Mouse (Mus musculus): ENCODE measurements around the gene Lrrc38.
A peak's percentile ranks its signal among the peaks of the same experiment; 100 is the strongest.

The Lrrc38 gene

GRCm38 (mm10) chr4:143350047-143351015 is 774 bp downstream of the Lrrc38 start:
- no peak for DNase-seq (ENCODE audit: low spot score)

GRCm38 (mm10) chr4:143352301-143352700 is 2.7 kb downstream of the Lrrc38 start:
- no peak for DNase-seq (ENCODE audit: low spot score)

- no peak for DNase-seq (ENCODE audit: low spot score)
Measured at GRCm38 (mm10) chr4:143361520-143361919, 12.0 kb downstream of the Lrrc38 start.

DNA sequence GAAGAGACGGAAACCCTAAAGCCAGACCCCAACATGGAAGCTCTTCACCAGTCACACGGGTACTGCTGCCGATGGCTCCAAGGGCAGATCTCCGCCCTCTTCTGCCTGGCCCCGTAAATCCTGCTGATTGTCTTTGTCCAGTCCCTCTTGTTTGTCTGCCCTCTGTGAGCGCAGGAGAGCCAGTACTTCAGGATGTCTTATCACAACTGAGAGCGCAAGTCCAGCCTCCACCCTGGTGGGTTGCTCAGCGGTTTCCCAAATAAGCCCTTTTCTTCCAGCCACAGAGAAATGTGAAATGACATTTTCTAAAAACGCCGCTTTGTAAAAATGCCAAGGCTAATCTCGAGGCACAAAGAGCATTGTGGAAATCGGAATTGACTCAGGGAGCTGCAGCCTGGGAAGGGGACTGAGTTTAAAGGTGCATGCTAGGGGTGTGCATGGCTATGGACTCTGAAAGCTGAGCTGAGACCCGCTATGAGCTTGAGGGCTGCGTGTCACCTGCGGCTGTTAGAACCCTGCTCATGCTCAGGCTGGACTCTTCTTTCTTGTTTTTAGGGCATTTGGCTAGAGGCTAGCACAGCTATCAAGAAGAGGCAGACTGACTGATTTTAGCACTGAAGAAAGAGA is 17.0 kb downstream of the Lrrc38 start:
- no peak for DNase-seq (ENCODE audit: low spot score)

DNA sequence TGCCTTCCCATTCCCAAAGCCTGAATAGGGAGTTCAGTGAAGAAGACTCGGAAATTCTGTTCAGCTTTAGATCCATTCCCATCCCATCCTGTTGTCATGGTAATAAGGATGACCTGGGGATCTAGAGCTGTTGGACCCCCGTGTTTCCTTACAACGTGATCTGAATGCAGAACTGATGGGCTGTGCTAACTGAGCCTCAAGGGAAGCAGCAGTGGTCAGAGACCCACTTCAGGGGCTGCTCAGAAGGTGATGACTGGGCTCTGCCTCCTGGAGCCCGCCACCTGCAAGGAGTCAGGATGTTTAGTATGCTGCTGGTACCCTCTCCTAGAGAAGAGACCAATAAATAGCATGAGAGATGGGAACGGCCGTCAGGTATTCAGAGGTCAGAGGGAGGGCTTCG is 29.9 kb downstream of the Lrrc38 start:
- no peak for DNase-seq (ENCODE audit: low spot score)

DNA sequence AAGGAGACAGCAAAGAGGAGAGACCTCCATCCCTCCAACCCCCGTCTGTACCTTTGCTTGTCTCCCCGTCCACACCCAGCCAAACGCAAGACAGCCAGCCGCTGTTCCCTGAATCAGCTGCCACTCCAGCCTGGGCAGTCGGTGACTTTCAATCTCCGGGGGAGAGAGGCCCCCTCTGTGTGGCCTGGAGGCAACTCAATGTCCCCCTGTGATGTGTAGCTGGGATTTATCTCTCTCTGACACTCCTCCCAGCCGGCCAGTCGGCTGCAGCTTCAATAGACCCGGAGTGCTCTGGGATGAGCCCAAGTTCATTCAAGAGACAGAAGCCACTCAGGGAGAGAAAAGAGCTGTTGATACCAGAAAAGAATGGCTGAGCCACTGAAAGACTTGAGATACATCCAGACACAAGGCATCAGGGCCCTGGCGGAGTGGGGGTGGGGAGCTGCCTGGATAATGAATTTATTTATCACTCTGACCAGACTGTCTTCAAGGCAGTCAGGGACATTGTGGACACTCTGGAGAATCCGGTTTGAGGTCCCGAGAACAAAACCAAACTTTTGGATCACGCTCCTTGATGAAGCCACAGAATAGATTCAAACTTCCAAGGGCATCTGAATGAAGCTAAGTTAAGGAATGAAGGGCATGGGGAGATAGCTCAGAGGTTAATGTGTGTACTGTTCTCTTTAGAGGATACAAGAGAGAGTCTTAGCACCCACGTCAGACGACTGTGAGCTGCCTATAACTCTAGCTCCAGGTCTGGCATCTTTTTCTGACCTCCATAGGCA is 30.6 kb downstream of the Lrrc38 start:
- DNase-seq (ENCODE audit: low spot score): no peak

DNA sequence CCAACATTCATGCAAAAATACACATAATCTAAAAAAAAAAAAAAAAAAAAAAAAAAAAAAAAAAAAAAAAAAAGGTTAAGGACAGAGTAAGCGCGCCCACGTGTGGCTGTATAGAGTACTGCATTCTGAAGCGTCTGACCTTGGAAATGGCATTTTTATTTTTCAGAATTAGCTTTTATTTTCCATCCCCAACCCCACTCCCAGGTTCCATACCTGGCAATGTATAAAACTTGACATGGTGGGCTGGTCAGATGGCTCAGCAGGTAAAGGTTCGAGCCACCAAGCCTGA is 31.1 kb downstream of the Lrrc38 start:
- no peak for DNase-seq (ENCODE audit: low spot score)

DNA sequence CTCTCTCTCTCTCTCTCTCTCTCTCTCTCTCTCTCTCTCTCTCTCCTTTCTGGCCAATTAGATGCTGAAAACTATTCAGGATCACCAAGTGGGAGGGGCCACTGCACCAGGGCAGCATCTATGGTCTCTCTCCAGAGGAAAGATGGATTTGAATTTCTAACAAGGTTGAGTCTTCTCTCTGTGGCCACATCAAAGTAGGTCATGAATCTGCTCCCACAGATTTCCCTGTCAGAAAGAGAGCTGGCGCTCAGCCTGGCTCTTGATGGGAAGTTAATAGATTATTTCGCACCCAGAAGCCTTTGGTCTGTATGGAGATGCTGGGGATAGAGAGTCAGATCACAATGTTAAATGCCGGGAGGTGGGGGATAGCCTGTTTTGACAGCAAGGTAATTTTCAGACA is 32.6 kb downstream of the Lrrc38 start:
- no peak for DNase-seq (ENCODE audit: low spot score)

GRCm38 (mm10) chr4:143383646-143384045 is 34.1 kb downstream of the Lrrc38 start:
- no peak for DNase-seq (ENCODE audit: low spot score)

GRCm38 (mm10) chr4:143388955-143389702 is 39.6 kb downstream of the Lrrc38 start:
- peak; percentile 48 for DNase-seq (ENCODE audit: low spot score)

- peak; percentile 94 for DNase-seq (ENCODE audit: low spot score)
Measured at GRCm38 (mm10) chr4:143394181-143394580, 44.6 kb downstream of the Lrrc38 start, which contains the start of gene Pramel1. TSS of gene Pramel1 (plus strand) at chr4:143394428.

GRCm38 (mm10) chr4:143411566-143412218 is 62.1 kb downstream of the Lrrc38 start:
- no peak for DNase-seq (ENCODE audit: low spot score)

DNA sequence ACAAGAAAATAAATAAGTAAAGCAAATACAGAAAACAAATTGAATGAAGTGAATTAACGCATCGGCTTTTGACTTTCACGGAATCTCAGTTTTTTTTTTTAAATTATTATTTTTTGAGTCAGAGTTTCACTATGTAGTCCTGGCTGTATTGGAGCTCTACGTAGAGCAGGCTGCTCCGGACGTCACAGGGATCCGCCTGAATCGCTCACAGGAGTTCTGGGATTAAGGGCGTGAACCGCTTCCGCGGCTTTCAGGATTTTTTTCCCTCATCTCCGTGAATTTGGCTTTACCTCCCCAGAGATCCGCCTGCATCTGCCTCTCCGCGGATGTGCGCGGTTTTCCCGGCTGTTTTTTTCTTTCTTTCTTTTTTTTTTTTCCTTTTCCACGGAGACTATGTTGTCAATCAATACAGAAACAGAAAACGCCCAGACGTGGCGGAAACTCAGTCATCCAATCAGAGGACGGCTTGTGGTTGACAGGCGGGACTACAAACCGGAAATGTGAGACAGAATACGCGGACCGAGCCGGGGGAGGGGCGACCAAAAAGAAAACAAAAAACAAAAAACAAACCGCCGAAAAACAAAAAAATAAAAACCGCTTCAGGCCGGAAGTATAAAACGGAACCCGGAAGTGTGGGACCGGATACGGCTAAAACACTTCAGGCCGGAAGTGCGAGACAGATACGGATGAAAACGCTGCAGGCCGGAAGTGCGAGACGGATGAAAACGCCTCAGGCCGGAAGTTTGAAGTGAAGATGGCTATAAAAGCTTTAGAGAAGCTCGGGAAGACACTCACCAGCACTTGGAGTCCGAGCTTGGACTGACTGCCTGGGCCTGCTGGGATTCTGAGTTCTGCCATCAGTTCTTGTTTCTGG is 62.9 kb downstream of the Lrrc38 start, which contains the start of gene Pramef8:
Gene Pramef8, plus strand, starts transcription at position 208 of the 874 bp plus-strand sequence.
- peak; percentile 88 for DNase-seq (ENCODE audit: low spot score)

DNA sequence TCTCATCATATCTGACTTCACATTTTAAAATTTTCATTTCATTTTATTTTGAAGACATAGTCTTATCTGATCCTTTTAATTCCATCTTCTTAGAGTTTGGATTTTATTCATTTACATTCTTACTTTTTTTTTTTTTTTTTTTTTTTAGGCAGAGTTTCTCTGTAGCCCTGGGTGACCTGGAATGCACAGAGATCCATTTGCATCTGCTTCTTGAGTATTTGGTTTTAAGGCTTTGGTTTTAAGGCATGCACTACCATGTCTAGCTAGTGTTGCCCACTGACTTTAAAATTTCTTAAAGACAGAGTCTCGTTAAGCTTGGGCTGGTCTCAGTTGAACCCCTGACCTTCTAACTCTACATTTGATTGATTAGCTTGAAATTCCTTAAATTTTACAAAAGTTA is 64.1 kb downstream of the Lrrc38 start:
- no peak for DNase-seq (ENCODE audit: low spot score)

DNA sequence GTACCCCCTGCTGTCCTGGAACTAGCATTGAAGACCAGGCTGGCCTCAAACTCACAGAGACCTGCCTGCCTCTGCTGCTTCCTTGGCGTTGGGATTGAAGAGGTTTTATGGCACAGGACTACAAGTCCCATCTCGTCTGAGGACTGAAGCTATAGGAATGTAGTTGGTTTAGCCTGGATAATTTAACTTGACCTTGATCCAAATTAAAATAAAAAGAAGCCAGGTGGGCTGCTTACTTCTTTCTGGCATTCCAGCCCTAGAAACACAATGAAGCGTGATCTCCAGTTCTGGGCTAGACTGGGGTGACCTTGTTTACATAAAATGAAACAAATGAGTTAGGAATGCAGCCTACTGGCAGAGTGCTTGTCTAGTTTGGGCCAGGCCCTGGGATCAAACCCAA is 64.6 kb downstream of the Lrrc38 start:
- DNase-seq (ENCODE audit: low spot score): no peak

All from testis, postnatal 14 days (tissue).